Mouse (Mus musculus) embryonic facial prominence, embryonic 13.5 days (tissue): Measurements from ENCODE around the gene Tmem39b. TPM values are rescaled to one million over a fixed set of nuclear protein-coding genes. Genes with fewer than 3 reads are reported as not detected.
A peak's percentile ranks its signal among the peaks of the same experiment; 100 is the strongest.
"Not testable (repeated sequence)": the region's sequence is repeated elsewhere in the genome, so short reads cannot be mapped to it uniquely, and the experiment has no call there.

Experiments used
- ATAC-seq: fragments of 200-750 bp; cut with Nextera tagmentation; 2 replicates; pipeline ENCODE4 v1.8.0; 2017; ENCODE audit warnings: low read depth; ENCODE audit not compliant: insufficient number of reproducible peaks, insufficient read depth, low FRiP score, low TSS enrichment
- H3K27ac ChIP-seq: fragments of 300-500 bp; sonication (generic); 2 replicates; pipeline ENCODE4 v1.5.1; 2015; ENCODE audit warnings: moderate library complexity, mild to moderate bottlenecking, inconsistent platforms
- H3K27me3 ChIP-seq: fragments of 300-500 bp; sonication (generic); 2 replicates; pipeline ENCODE4 v1.6.1; 2015; ENCODE audit warnings: mild to moderate bottlenecking, inconsistent platforms
- H3K36me3 ChIP-seq: fragments of 300-500 bp; sonication (generic); 2 replicates; pipeline ENCODE4 v1.6.1; 2015; ENCODE audit warnings: mild to moderate bottlenecking, inconsistent platforms
- H3K4me1 ChIP-seq: fragments of 300-500 bp; sonication (generic); 2 replicates; pipeline ENCODE4 v1.6.1; 2015; ENCODE audit warnings: inconsistent platforms
- H3K4me2 ChIP-seq: fragments of 300-500 bp; sonication (generic); 2 replicates; pipeline ENCODE4 v1.6.1; 2015; ENCODE audit warnings: moderate library complexity, mild to moderate bottlenecking, inconsistent platforms
- H3K4me3 ChIP-seq: fragments of 300-500 bp; sonication (generic); 2 replicates; pipeline ENCODE4 v1.5.1; 2015; ENCODE audit warnings: mild to moderate bottlenecking, inconsistent platforms
- H3K9ac ChIP-seq: fragments of 300-500 bp; sonication (generic); 2 replicates; pipeline ENCODE4 v1.6.1; 2015; ENCODE audit warnings: mild to moderate bottlenecking, inconsistent platforms
- H3K9me3 ChIP-seq: fragments of 300-500 bp; sonication (generic); 2 replicates; pipeline ENCODE4 v1.6.1; 2016; ENCODE audit warnings: inconsistent platforms
- WGBS: fragments of 180-500 bp; shearing (Covaris S2); methylation state at CpG from one replicate; pipeline ENCODE4 v1.1.7; 2015; ENCODE audit warnings: mixed read lengths; 5-methylcytosine and 5-hydroxymethylcytosine counted together
- polyA plus RNA-seq: library from polyadenylated mRNA; unstranded; fragments of >200 nt; fragmentation: Nextera tagmentation; extraction: Ambion mirVana; gene quantifications from 2 replicates; pipeline ENCODE4 v1.2.1, GENCODE M21; 2015

The Tmem39b gene
- polyA plus RNA-seq, 1 experiment from 2014 or later, result 18.5 TPM

DNA sequence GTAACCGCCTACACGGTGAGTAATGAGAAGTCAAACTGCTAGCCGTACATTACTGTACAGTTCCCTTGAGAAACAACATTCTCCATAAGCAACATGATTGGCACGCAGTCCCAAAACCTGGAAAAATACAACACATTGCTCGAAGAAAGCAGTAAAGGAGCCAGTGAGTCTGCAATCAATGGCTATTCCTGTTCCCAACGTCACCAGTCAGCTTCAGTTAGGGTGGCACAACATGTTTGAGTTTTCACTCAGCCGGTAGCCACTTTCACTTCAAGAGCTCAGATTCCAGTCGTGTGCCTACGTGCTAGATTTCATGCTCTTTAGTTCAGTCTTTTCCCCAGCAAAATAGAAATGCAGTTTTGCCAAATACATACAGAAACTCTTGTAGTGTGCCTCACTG is 19.7 kb upstream of the Tmem39b start:
- Histone ChIP-seq H3K27me3 (no peaks in the 10 kb centered on the region), H3K4me1 (no peaks in the 10 kb centered on the region), H3K4me3 (no peak overlapping the region), H3K9me3 (no peaks in the 10 kb centered on the region), H3K4me2 (no peak overlapping the region), H3K36me3 (peaks cover 83% of the 10 kb centered on the region), H3K27ac (no peak overlapping the region), H3K9ac (no peak overlapping the region)
- WGBS, result 84% methylated on average over 9 of the region's 9 CpGs
- no peak for ATAC-seq

DNA sequence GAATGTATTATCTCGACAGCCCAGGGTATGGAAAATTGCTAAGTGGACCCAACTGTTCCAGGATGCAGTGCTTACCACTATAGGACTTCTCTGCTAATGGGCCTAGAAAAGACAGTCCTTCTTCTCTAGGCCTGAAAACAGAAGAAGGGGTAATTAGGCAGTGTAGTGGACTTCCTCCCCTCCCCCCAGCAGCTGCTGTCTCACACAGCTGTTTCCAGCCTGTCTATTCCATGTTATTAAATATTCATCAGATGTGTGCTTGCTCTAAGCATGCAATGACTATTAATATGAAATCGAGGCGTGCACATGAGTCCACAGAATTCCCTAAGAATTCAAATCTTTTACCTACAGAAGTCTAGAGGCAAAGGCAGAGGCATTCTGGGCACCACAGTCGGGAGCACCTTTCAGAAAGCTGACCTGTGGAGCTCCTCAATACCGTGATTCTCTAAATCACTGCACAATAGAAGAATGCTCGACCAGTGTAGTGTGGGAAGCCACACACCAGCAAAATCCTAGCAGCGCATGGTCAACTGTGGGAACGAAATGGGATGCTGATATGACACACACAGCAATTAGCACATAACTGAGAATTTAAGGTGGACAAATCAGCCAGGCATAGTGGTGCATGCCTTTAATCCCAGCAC is 13.0 kb upstream of the Tmem39b start:
- no peak overlapping the region for H3K4me3 ChIP-seq
- no peak overlapping the region for H3K9ac ChIP-seq
- no peaks in the 10 kb centered on the region for H3K4me1 ChIP-seq
- H3K4me2 ChIP-seq, result no peak overlapping the region
- H3K27me3 ChIP-seq, result no peaks in the 10 kb centered on the region
- peaks cover 95% of the 10 kb centered on the region for H3K36me3 ChIP-seq
- ATAC-seq, result no peak
- H3K27ac ChIP-seq, result no peak overlapping the region
- no peaks in the 10 kb centered on the region for H3K9me3 ChIP-seq
- WGBS, result 86% methylated on average over 8 of the region's 8 CpGs

DNA sequence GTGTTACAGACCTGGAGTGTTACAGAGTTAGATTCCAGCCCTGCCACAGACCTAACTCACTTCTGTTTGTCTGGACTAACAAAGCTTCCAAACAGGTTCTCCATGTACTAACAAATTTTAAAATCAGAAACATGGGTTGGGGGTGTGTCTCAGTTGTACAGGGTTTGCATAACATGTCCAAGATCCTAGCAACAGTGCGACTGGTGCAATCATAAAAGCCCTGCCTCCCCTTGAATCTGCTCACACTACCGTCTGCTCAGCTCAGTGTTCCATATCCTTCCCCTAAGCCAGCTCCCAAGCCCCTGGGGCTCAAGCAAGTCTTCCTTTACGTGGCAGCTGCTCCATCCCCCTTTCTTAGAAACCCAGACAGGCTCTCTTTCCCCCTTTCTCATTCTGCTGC is 10.1 kb upstream of the Tmem39b start:
- H3K27ac ChIP-seq, result no peak overlapping the region
- H3K9ac ChIP-seq, result no peak overlapping the region
- no peak overlapping the region for H3K4me3 ChIP-seq
- no peak for ATAC-seq
- H3K36me3 ChIP-seq, result peaks cover 97% of the 10 kb centered on the region
- H3K4me1 ChIP-seq, result peaks cover 19% of the 10 kb centered on the region
- no peak overlapping the region for H3K4me2 ChIP-seq
- no peaks in the 10 kb centered on the region for H3K27me3 ChIP-seq
- no peaks in the 10 kb centered on the region for H3K9me3 ChIP-seq
- WGBS, result 47% methylated on average over 3 of the region's 3 CpGs

DNA sequence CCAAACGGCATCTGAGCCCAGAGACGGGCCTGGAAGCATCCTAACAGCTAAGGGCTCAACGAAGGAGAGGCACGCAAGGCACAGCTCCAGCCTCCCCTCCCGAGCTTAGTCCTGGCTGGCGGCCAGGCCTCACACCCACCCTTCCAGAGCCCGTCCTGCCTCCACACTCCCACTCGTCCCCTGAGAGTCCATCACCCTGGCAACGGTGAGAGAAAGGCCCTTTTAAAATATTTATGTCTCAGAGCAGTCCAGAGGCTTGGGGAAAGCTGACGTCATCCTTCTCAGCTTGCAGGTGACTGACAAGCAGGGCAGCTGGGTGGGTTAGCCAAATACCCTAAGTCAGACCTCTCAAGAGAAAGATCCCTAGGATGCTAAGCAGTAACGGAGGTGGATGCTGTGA is 5.8 kb upstream of the Tmem39b start:
- Histone ChIP-seq H3K9me3 (no peaks in the 10 kb centered on the region), H3K4me2 (peak overlapping the region; percentile 7; the same call in 1 of the 2 replicates), H3K4me3 (no peak overlapping the region; the same call in 1 of the 2 replicates), H3K36me3 (peaks cover 57% of the 10 kb centered on the region), H3K27me3 (no peaks in the 10 kb centered on the region), H3K9ac (peak overlapping the region; percentile 55), H3K27ac (peak overlapping the region; percentile 82), H3K4me1 (peaks cover 30% of the 10 kb centered on the region)
- ATAC-seq, result peak; percentile 72
- 22% methylated on average over 11 of the region's 11 CpGs for WGBS

DNA sequence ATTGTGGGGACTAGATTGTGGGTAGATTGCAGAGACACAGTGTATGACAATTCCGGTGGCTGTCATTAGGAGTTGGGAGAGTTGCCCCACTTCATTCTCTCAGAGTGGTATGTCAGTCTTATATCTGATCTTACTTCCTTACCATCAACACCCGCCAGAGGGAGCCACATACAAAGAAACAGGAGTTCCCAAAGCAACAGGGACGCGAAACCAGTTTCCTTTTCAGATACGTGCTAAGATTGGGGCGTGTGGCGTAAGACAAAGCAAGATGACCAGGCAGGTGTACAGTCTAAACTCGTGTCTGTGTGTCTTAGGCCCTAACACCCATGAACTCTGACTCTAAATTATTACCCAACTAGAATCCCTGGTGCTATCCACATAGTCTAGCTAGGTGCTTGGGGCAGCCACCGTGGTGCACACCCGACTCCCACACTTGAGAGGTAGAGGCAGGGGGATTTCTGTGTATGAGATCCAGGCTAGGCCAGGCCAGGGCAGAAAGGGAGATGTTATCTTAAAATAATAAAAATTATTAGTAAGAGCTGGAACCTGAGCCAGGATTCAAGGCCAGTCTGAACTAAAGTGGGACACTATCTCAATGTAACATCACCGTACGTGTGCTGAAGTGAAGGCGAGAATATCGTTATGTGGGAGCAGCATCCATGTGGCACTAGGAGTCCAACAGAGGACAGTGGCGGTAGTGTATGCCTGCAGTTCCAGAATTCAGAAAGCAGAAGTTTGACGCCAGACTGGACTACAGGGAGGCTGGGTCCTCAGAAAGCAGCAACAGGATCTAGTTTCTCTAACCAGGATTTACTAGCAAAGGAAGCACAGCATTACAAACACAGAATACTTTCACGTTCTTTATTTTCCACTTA is 5.1 kb upstream of the Tmem39b start:
- H3K4me2 ChIP-seq, result no peak overlapping the region
- ATAC-seq, result no peak; the same call in 1 of the 2 replicates

DNA sequence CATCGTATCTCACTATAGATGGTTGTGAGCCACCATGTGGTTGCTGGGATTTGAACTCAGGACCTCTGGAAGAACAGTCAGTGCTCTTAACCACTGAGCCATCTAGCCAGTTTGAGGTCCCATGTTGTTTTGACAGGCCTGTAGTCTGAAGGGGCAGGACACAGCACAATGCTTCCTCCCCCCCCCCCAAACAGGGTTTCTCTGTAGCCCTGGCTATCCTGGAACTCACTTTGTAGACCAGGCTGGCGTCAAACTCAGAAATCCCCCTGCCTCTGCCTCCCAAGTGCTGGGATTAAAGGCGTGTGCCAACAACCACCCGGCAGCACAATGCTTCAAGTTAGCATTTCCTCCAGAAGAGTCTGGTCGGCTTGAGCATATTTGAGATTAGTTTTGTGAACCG is 4.0 kb upstream of the Tmem39b start:
- not testable (repeated sequence) for ATAC-seq, H3K4me3 ChIP-seq, H3K9ac ChIP-seq, H3K27me3 ChIP-seq, H3K4me2 ChIP-seq, H3K9me3 ChIP-seq, H3K27ac ChIP-seq
- Histone ChIP-seq H3K36me3 (peaks cover 41% of the 10 kb centered on the region), H3K4me1 (peaks cover 33% of the 10 kb centered on the region)
- WGBS, result 88% methylated on average over 6 of the region's 6 CpGs

More for the DNA sequence above, 5.1 kb upstream of the Tmem39b start:
- H3K9ac ChIP-seq, result peak overlapping the region; percentile 55
- no peaks in the 10 kb centered on the region for H3K9me3 ChIP-seq
- WGBS, result 53% methylated on average over 17 of the region's 17 CpGs
- peaks cover 51% of the 10 kb centered on the region for H3K36me3 ChIP-seq
- peaks cover 30% of the 10 kb centered on the region for H3K4me1 ChIP-seq
- no peak overlapping the region for H3K4me3 ChIP-seq
- H3K27ac ChIP-seq, result peak overlapping the region; percentile 82
- H3K27me3 ChIP-seq, result no peaks in the 10 kb centered on the region

DNA sequence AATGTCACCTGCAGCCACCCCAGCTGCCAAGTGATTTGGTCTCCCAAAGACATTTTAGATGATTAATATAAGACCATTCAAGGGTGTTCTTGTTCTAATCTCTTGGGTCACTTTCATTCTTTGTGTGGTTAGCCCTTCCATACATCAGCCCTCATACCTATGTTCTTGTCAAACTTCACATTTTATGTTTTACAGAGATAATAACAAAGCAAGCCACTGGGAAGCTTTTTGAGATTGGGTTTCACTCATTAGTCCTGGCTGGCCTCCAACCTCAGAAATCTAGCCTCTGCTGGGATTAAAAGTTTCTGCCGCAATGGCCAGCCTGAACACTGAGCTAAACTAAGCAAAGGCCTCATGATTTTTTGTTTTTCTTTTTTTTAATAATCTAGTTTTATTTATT is 3.6 kb upstream of the Tmem39b start:
- no peaks in the 10 kb centered on the region for H3K27me3 ChIP-seq
- H3K27ac ChIP-seq, result no peak overlapping the region
- no peak overlapping the region for H3K4me3 ChIP-seq
- WGBS, result 48% methylated on average over 1 of the region's 1 CpGs
- no peak overlapping the region for H3K9ac ChIP-seq
- no peak overlapping the region for H3K4me2 ChIP-seq
- H3K9me3 ChIP-seq, result no peaks in the 10 kb centered on the region
- H3K36me3 ChIP-seq, result peaks cover 36% of the 10 kb centered on the region
- H3K4me1 ChIP-seq, result peaks cover 38% of the 10 kb centered on the region
- no peak for ATAC-seq

DNA sequence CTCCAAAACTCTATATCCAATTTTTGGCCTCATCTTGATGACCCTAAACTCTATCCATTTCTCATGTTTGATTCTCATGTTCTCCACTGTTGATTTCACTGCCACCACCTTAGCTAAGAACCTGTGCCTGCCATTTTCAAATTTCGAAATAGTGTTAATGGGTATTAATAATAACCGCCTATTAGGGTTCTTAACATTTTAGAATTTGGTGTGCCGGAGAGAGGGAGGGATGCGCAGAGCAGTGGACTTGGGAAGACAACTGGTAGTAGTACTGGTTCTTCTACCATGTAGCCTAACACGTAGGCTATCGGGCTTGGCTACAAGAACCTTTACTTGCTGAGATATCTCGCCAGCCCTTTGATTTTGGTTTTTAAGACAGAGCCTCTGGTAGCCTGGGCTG is 553 bp upstream of the Tmem39b start:
- peak overlapping the region; percentile 95 for H3K27ac ChIP-seq
- H3K27me3 ChIP-seq, result no peaks in the 10 kb centered on the region
- H3K4me1 ChIP-seq, result peaks cover 23% of the 10 kb centered on the region
- peak overlapping the region; percentile 81 for H3K9ac ChIP-seq
- peak overlapping the region; percentile 66 for H3K4me3 ChIP-seq
- 82% methylated on average over 7 of the region's 7 CpGs for WGBS
- H3K36me3 ChIP-seq, result peaks cover 28% of the 10 kb centered on the region
- no peaks in the 10 kb centered on the region for H3K9me3 ChIP-seq
- peak overlapping the region; percentile 68 for H3K4me2 ChIP-seq
- ATAC-seq, result no peak

DNA sequence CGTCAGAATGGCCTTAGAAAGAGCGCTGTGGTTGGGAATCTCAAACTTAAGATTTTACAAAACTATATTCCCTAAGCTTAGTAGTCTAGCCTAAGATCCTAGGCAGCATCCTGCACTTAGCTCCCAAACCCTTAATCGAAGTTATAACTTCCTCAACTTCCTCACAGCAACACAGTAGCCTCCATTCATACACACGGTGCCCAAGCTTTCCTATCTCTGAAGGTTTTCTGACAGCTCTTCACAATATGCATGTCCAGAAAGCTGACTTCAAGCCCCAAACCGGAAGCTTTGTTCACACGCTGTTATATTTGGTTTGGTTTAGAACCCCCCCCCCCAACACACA is 852 bp downstream of the Tmem39b start:
- Histone ChIP-seq H3K36me3 (peaks cover 35% of the 10 kb centered on the region), H3K9me3 (no peaks in the 10 kb centered on the region), H3K4me2 (peak overlapping the region; percentile 68), H3K4me1 (peaks cover 16% of the 10 kb centered on the region), H3K27me3 (no peaks in the 10 kb centered on the region), H3K4me3 (peak overlapping the region; percentile 66), H3K9ac (peak overlapping the region; percentile 81), H3K27ac (peak overlapping the region; percentile 95)
- WGBS, result 26% methylated on average over 6 of the region's 6 CpGs
- ATAC-seq, result no peak

DNA sequence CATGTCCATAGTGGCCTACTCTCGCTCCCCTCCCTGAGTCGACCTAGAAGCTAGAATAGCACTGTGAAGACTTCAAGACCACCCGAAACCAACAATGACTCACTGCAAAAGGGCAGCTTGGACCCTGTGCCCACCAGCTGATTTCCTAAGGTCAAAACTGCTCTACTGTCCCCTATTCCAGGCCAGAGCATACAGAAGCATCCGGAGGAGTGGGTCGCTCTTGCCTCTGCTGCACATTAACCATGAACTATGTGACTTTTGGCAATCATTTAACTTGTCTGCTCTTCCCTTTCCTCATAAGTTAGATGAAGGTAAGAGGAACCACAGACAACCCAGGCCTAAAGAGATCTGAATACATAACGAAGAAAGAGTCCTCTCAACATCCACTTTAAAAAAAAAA is 12.1 kb downstream of the Tmem39b start:
- Histone ChIP-seq H3K27ac (no peak overlapping the region), H3K36me3 (peaks cover 93% of the 10 kb centered on the region), H3K4me2 (no peak overlapping the region), H3K4me3 (no peak overlapping the region), H3K9ac (no peak overlapping the region), H3K27me3 (no peaks in the 10 kb centered on the region), H3K9me3 (no peaks in the 10 kb centered on the region), H3K4me1 (no peaks in the 10 kb centered on the region)
- 96% methylated on average over 6 of the region's 6 CpGs for WGBS
- ATAC-seq, result no peak

DNA sequence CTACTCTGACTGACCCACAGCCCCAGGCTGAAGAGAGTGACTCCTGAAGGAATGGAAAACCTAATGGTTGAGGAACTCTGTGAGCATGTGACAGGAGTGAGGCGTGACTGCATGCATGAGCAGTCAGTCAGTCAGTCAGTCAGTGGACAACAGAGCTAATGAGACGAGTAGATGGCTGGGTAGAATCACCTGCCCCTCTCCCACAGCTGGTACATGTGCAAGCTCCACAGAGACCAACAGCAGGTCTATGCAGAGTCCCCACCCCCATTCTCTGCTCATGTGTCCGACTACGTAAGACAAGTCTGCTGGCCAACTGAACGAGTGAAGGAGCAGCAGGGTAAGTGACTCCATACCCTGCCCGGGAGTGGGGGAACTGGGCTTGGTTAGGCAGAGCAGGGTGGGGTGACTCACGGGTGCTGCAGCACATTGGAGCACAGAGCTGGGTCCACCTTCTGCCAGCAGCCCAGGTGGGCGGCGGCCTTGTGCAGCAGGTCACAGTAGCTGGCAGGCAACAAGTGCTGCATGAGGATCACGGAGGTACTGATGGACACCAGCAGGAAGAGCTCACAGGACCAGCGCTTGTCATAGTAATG is 12.6 kb downstream of the Tmem39b start:
- Histone ChIP-seq H3K9me3 (no peaks in the 10 kb centered on the region), H3K27ac (no peak overlapping the region), H3K9ac (no peak overlapping the region), H3K36me3 (peaks cover 93% of the 10 kb centered on the region), H3K4me2 (no peak overlapping the region), H3K4me1 (no peaks in the 10 kb centered on the region), H3K27me3 (no peaks in the 10 kb centered on the region), H3K4me3 (no peak overlapping the region)
- no peak for ATAC-seq
- 87% methylated on average over 11 of the region's 11 CpGs for WGBS

DNA sequence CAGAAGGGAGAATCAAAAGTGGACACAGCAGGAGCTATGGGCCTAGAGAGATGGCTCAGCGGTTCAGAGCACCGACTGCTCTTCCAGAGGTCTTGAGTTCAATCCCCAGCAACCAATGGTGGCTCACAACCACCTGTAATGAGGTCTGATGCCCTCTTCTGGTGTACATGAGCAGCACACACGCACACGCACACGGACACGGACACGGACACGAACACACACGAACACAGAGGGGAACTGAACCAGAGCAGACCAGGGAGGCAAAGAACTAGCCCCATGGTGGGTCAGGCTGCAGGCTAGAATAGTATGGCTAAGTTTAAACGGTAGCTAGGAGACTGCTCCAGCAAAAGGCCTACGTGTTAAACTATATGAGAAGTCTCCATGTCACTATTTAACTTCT is 14.8 kb downstream of the Tmem39b start:
- Histone ChIP-seq H3K4me2 (no peak overlapping the region), H3K36me3 (peaks cover 94% of the 10 kb centered on the region), H3K9me3 (no peaks in the 10 kb centered on the region), H3K27me3 (no peaks in the 10 kb centered on the region), H3K27ac (no peak overlapping the region), H3K4me1 (no peaks in the 10 kb centered on the region), H3K4me3 (no peak overlapping the region), H3K9ac (no peak overlapping the region)
- no peak for ATAC-seq
- 94% methylated on average over 11 of the region's 11 CpGs for WGBS
